Mouse (Mus musculus) frontal cortex, postnatal 14 days (tissue): ENCODE data around the gene Zpbp2.

Experiments
- DNase-seq, 2 experiments: peaks; one replicate each; pipeline ENCODE4 v3.0.0; 2022; ENCODE audit warnings: low spot score in 2 of 2

Gene Zpbp2

DNA sequence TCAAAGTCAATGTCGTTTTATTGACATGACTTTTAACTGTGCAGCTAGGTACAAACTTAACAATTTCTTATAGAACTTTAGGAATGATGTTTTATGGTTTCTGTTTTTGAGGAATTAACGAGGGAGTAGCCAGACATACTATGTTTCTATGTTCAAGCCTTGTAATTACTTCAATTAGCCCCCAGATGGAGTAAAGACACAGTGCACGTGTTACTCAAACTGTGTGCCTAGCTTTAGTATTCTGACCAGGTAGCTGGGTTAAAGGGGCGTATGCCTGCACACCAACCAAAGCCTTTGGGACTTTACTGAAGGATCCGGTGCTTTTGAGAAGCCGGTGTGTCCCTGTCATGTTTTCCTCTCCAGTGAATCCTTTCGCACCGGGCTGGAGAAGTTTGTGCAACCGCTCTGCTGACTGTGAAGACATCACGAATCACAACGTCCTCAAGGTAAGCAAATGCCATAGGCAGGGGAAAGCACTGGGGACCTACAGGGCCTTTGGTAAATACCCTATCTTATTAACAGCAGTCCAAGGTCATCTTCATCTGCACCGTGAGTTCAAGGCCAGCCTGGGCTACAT lies 4.3 kb downstream of the Zpbp2 start:
- no peak for DNase-seq

DNA sequence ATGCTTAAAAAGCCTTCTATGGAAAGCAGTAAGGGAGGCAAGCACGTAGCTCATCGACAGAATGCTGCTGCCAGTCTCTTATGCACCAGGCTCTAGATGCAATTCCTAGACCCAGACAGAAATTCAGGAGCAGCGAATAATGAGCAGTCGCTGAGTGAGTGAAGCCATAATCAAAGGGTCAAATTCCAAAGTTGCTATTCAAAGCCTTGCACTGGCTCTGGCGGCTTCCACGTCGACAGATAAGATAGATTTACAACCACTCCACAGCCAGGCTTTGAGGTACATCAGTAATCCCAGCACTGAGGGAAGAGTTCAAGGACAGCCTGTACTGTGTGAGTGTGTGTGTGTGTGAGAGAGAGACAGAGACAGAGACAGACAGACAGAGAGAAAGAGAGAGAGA lies 10.0 kb downstream of the Zpbp2 start:
- no peak for DNase-seq

- no peak for DNase-seq
Observed at GRCm38 (mm10) chr11:98563025-98563424, 12.1 kb downstream of the Zpbp2 start.

DNA sequence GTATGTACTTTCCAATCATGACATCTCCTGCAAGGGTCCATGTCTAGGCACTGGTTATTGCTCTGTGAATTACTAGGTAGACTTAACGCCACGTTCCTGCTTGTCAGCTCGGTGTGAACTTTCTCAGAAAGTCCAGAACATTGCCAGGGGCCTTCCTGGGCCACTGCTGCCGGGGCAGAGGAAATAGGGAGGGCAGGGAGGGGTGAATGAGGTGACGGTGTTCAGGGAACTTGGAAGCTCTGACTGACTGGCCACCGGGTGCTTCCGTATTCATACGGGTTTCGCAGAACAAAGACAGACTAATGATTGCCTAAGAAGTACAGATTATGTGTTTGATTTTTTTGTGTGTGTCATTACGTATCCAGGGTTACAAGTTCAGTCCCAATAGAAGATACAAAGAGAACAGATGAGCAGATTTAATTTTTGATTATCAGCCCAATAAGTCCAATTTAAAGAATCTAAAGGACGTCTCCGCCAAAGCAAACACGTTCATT lies 13.1 kb downstream of the Zpbp2 start:
- DNase-seq, result no peak

DNA sequence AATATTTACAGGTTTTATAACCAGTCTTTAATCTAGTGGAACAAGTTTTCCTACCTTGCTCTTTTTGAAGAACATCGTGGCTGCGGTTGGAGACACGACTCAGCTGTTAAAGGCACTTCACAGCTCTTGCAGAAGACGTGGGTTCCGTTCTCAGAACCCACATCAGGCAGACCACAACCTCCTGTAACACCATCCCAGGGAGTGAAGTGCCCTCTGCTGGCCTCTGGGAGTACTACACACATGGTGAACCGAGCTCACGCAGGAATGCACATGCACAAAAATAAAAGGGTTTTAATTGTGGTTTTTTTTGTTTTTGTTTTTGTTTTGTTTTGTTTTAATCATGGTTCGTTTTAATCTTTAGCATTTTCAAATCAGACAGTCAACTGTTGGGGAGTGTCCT lies 17.4 kb downstream of the Zpbp2 start:
- no peak for DNase-seq

DNA sequence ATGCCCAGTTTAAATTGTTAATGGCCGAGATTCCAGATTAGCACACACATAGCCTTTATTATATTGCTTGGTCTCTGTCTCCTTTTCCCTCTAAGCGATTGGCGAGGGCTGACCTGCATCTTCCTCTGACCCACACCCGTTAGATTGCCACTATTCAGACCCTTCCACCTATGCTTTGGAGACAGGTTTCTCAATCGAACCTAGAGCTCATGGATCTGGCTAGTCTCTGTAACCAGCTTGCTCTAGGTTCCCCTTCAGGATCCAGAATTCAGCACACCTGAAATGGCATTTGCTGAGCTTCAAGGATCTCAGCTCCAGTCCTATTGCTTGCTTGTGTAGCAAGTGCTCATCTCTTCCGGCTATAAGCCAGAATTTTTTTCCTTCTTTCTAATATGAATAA lies 18.6 kb downstream of the Zpbp2 start:
- no peak for DNase-seq

- no peak for DNase-seq
Observed at GRCm38 (mm10) chr11:98577776-98578175, 26.9 kb downstream of the Zpbp2 start.

DNA sequence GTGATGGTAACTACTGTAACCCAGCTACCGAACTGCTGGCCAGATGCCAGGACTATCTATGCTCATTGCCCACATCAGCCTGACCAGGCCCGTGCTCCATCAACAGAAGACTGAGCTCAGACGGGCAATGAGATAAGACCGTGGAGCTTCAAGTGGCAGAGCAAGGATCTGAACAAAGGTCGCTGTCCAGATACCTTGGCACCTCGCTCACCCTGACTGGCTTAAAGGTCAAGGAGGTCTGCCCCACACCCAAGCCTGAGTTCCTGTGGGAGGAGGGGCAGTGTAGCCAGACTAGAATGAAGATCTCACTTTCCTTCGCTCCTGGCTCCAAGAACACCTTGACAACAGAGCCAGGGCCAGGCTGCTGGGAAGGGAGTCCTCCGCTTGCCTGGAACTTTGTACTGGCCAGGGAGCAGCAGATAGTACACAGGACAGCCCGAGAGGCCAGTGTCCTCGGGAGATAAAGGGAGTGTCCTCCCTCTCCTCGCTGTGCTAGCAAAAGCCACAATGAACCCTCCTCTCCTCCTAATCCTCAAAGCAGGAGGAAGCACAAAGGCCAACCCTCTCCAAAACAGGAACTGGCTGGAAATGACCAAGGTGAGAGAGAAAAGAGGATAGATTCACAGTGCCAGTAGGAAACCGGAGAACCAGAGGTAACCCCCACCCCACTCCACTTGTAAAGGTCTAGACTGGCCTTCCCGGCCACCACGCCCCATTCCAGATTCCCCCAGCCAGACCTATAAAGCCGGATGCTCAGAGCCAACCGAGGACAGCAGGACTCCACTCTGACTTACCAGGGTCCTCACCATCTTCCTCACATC lies 29.6 kb downstream of the Zpbp2 start:
- no peak for DNase-seq

DNA sequence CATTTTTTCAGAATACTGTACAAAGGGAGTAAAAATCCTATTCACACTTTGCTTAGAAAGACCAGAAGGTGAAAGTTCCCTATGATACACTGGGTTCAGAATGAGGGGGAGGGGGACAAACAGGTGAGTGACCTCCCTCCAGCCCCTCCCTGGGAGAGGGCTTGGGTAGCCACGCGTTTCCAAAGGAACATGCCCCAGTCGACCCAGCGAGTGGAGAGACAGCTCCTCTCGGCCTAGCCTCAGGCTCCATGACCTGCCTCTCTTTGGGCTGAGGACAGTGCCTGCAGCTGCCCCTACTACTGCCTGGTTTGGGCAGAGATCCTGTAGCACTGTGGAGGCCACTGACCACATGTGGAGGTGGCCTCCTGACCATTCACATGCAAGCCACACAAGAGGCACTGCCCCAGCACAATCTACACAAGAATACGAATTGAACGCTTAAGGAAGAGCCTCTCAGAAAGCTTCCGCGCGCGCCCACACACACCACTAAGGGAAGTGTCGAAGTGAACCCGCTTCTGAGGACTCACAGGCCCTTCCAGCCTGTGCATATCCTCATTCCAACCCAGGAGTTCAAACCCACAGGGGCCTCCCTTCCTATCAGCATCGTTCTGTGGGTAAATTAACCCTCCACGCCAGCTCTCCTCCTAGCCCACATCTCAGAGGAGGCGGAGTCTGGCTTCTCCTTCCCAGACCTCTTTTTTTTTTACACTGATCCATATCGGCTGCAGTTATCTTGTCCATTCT lies 30.6 kb downstream of the Zpbp2 start:
- no peak for DNase-seq

DNA sequence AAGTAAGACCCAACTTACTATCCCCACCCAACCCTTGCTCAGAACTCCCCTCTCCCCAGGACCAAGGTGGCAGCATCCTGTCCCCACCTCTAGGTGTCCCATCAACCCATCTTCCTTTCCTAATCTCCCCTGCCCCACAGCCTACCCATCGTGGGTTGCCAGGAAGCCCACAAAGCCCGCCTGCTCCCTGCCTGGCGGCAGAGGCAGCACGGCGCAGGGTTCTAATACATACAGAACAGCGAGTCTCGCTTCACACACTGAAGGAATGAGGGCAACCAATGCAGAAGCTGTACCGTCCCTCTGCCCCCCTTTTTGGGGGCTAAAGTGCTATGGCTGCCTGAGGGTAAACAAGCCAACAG lies 31.1 kb downstream of the Zpbp2 start:
- no peak for DNase-seq

- DNase-seq, result no peak
Observed at GRCm38 (mm10) chr11:98582551-98583264, 31.8 kb downstream of the Zpbp2 start.

GRCm38 (mm10) chr11:98583265-98583552 lies 32.3 kb downstream of the Zpbp2 start:
- DNase-seq, result no peak

- DNase-seq, result no peak
Observed at GRCm38 (mm10) chr11:98583571-98583970, 32.7 kb downstream of the Zpbp2 start.

DNA sequence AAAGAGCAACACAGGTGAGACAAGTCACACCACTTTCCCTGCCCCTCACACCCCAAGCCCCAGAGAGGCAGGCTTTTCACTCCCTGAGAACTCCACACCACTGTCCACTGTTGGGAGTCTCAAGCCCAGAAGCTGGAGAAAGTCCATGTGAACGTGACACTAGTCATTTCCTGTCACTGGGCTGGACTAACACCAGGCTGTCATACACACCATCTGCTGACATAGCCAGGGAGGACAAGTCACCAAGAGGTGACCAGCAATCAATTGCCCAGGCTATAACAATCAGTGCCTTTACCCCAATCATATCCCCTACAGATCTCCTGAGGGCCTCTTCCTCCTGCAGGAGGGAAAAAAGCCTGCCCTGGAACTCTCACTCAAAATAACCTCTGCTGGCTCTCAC lies 33.2 kb downstream of the Zpbp2 start:
- DNase-seq, result no peak

GRCm38 (mm10) chr11:98584629-98585177 lies 33.8 kb downstream of the Zpbp2 start:
- no peak for DNase-seq

DNA sequence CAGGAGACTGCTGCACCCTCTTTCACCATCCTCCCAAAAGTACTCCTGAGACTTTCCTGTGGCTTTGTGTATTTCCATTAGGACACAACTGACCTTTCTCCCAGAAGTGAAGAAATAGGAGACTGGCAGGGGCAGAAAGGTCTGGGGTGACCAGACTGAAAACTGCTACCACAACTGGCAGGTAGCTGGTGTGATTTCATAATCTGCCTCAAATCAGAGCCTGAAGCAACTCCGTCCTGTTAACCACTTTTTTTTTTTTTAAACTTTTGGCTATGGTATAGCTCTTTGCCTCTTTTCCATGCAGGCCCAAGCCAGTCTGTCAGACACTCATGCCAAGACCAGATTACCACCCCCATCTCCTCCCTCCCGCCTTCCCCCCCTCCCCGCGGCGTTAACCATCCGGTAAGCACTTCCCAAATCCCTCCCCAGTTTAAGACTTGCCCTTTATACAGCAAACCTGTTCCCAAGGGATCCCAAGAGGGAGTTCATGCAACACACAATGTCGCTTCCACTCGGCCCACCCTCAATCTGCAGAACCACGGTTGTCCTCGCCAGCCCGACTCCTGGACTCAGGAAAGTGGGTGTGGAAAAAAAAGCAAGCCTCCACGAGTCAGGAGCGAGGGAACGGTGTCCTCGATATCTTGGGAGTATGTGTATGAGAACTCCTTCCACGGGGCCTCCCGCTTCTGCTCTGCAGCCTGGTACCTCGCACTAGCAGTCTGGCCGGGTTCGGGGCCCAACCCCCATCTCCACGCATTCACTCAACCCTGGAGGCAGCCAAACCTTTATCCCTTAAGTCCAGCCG lies 35.4 kb downstream of the Zpbp2 start:
- DNase-seq, result peak in 1 of 2 experiments; percentile 33

GRCm38 (mm10) chr11:98586892-98587563 lies 36.1 kb downstream of the Zpbp2 start, which contains the start of gene Ormdl3:
TSS of gene Ormdl3 (minus strand) at chr11:98587368.
- peak; percentile 94 to 99 for DNase-seq

DNA sequence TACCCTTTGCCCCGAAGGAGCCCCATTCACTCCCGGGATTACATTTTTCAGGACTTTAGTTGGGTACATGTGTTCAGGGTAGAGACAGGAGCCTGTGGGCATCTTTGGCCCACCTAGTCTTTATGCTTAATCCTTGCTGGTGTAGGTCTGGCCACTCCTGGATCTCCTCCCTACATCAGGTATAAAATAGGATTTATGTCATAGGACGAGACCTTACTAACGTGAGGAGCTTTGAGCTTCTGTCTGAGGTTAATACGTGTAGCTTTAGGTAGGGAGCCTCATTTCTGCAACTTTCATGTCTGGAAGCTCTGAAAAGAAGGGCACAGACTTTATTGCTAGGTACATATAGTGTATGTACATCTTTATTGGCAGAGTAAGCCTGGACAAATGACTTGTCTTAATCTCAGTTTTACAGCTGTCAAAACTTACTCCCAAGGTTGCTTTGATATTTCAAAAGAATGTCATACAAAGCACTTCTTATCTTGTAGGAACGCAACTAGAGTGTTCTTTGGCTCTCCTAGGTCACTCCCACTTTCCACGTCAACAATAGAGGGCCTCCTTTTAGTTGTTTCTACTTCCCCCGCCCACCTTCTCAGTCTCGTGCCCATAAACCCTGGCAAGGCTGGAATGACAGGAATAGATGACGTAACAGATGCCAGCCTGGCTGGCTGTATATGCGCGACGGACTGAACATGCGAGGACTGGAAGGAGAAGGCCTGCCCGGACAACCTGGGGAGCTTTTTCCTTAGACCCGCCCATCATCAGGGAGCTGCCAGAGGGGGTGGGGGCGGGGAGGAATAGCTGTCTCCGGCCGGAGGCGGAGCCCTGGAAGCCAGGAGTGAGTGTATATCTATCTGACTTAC lies 37.0 kb downstream of the Zpbp2 start:
- peak; percentile 31 to 41 for DNase-seq

DNA sequence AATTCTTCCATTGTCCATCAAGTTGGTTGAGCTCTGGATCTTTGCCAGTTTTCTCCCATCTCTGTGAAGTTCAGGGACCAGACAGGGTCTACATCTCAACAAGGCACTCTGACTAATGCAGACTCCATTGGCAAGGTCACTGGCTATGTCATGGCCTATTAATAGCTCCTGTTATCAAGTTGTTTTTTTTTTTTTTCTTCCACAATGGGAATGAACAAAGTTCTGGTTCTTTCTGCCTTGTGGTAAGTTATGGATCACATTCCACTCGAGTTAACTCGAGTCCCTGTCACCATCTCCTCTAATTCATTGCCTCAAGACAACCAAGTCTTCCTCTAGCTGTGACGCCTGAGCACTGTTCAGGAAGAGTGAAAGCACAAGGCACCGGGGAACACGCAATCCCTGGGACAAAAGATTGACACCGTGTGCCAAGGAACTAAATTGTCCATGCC lies 38.0 kb downstream of the Zpbp2 start:
- no peak for DNase-seq
